Mouse (Mus musculus) cortical plate, adult 2 months (tissue): ENCODE data around the gene Nfic.
A peak's percentile ranks its signal among the peaks of the same experiment; 100 is the strongest.

ENCODE experiments used
- CTCF ChIP-seq: fragments of 200-500 bp; IDR thresholded peaks from 2 replicates; pipeline ENCODE4 v1.5.1; 2011; ENCODE audit warnings: mild to moderate bottlenecking, control low read depth, low read length; ENCODE audit not compliant: insufficient read depth; ENCODE audit errors: extremely low read depth
- POLR2A ChIP-seq: fragments of 200-500 bp; IDR thresholded peaks from 2 replicates; pipeline ENCODE4 v1.6.1; 2011; ENCODE audit warnings: mild to moderate bottlenecking, low read length, control low read depth; ENCODE audit not compliant: insufficient read depth; ENCODE audit errors: extremely low read depth

GRCm38 (mm10) chr10:81482533-81482889, 27.1 kb upstream of the Nfic start, which contains the start of gene Celf5:
- TF ChIP-seq POLR2A, result peak; percentile 30; the same call in 1 of the 2 replicates
- TF ChIP-seq CTCF, result peak; percentile 37; the same call in 1 of the 2 replicates
